Mouse (Mus musculus): ENCODE measurements at regions not wholly inside any gene's neighbourhood (a gene's known extent, or its start where the extent isn't known, plus 50 kb on each side); places are given as distances from the start of the nearest gene placed in this dataset.

DNA sequence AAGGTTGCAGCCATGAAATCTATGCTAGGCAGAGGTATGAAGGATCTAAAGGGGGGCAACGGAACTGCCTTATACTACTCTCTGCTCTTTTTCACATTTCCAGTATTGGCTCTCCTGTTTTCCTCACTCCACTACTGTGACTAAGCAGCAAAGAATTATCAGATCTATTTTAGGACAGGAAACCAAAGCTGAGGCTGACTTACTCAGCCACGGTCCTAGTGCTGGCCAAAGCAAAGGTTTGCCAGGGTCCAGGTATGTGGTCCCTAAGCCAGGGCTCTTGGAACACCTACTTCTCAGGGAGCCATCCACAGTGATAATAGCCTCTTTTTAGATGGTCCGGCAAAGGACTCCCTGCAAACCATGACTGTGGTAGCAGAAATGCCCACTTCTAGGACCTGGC lies 195.6 kb upstream of the Gm21798 start:
- H3K4me3 ChIP-seq (ENCODE audit: control insufficient read depth in 1 of 2, insufficient read depth in 1 of 2, low read depth in 2 of 2, low read length in 2 of 2), result no peak overlapping the region
- H3K79me2 ChIP-seq (ENCODE audit: control insufficient read depth, insufficient read depth, low read length, poor library complexity), result no peaks in the 10 kb centered on the region
- H3K9ac ChIP-seq (ENCODE audit: control insufficient read depth, low read depth, low read length, poor library complexity, severe bottlenecking), result no peak overlapping the region
- no peaks in the 10 kb centered on the region for H3K4me1 ChIP-seq (ENCODE audit: control insufficient read depth in 1 of 2, insufficient read depth in 2 of 2, low read length in 2 of 2)
- no peaks in the 10 kb centered on the region for H3K36me3 ChIP-seq (ENCODE audit: control insufficient read depth in 1 of 2, insufficient read depth in 2 of 2, low read length in 2 of 2)
- no peak overlapping the region for H3K27ac ChIP-seq (ENCODE audit: control insufficient read depth, low read depth, low read length)
- TF ChIP-seq ZMIZ1 (IDR thresholded peaks at IDR 0.05; ENCODE audit: low read depth, low read length), result no peak
- TF ChIP-seq TBP (IDR thresholded peaks at IDR 0.05; ENCODE audit: low read depth, low read length), result no peak
- no peak for TF ChIP-seq MAX (IDR thresholded peaks at IDR 0.05; ENCODE audit: low read length)
- TF ChIP-seq CTCF (IDR thresholded peaks at IDR 0.05 in 2 of 3, conservative IDR thresholded peaks at IDR 0.05 in 1 of 3; ENCODE audit: control insufficient read depth in 1 of 3, insufficient read depth in 1 of 3, low read depth in 2 of 3, low read length in 3 of 3, poor library complexity in 1 of 3, severe bottlenecking in 1 of 3), result no peak
- no peak for TF ChIP-seq CHD1 (IDR thresholded peaks at IDR 0.05; ENCODE audit: low read depth, low read length)
- TF ChIP-seq MAZ (IDR thresholded peaks at IDR 0.05; ENCODE audit: low read depth, low read length), result no peak
- TF ChIP-seq JUND (IDR thresholded peaks at IDR 0.05; ENCODE audit: low read depth, low read length), result no peak
- no peak for TF ChIP-seq USF2 (IDR thresholded peaks at IDR 0.05; ENCODE audit: borderline replicate concordance in 1 of 2, insufficient read depth in 1 of 2, low read depth in 1 of 2, low read length in 2 of 2)
- no peak for TF ChIP-seq ZKSCAN1 (IDR thresholded peaks at IDR 0.05; ENCODE audit: low read depth, low read length)
- TF ChIP-seq POLR2A (IDR thresholded peaks at IDR 0.05; ENCODE audit: control insufficient read depth in 1 of 2, insufficient read depth in 1 of 2, low read depth in 1 of 2, low read length in 2 of 2, poor library complexity in 1 of 2), result no peak
- TF ChIP-seq GABPA (IDR thresholded peaks at IDR 0.05; ENCODE audit: low read depth, low read length), result no peak
- TF ChIP-seq NELFE (IDR thresholded peaks at IDR 0.05; ENCODE audit: low read depth, low read length), result no peak
- TF ChIP-seq RCOR1 (IDR thresholded peaks at IDR 0.05; ENCODE audit: low read depth, low read length), result no peak
- no peak for TF ChIP-seq KAT2A (conservative IDR thresholded peaks at IDR 0.05; ENCODE audit: low read depth, low read length)
- no peak for TF ChIP-seq CHD2 (IDR thresholded peaks at IDR 0.05; ENCODE audit: low read length)
- TF ChIP-seq POLR2AphosphoS2 (IDR thresholded peaks at IDR 0.05; ENCODE audit: low read length), result no peak
- no peak for TF ChIP-seq TAL1 (IDR thresholded peaks at IDR 0.05; ENCODE audit: low read length)
- TF ChIP-seq USF1 (IDR thresholded peaks at IDR 0.05; ENCODE audit: low read depth, low read length), result no peak
- no peak for TF ChIP-seq BHLHE40 (IDR thresholded peaks at IDR 0.05; ENCODE audit: borderline replicate concordance, low read depth, low read length)
- TF ChIP-seq RAD21 (IDR thresholded peaks at IDR 0.05; ENCODE audit: low read depth, low read length), result no peak
- no peaks in the 10 kb centered on the region for H3K9me3 ChIP-seq (replicated peaks; ENCODE audit: insufficient read depth, low read length)
- no peak for DNase-seq (ENCODE audit: low read depth, low spot score)
- no peaks in the 10 kb centered on the region for H3K27me3 ChIP-seq (ENCODE audit: control insufficient read depth in 1 of 2, insufficient read depth in 2 of 2, low read length in 2 of 2)

DNA sequence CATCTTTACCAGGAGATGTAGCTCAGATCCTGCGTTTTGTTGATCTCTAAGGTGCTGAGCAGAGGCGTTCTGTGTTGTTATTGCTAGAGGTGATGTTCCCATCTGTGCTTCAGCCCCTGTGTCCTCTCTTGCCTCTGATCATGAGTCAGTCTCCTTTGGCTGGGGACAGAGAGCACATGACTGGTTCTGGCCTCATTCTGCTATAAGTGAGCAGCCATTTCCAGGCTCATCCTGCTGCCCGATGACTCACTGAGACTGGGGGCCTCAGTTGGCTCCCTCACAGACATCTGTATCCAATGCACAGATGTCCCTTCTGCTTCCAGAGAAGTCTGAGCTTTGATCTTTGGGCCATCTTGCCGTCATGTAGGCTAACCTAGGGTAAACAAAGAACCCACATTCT lies 194.9 kb upstream of the Gm21798 start:
- Histone ChIP-seq H3K27ac (ENCODE audit: control insufficient read depth, low read depth, low read length) (no peak overlapping the region), H3K79me2 (ENCODE audit: control insufficient read depth, insufficient read depth, low read length, poor library complexity) (no peaks in the 10 kb centered on the region; the same call in 1 of the 2 replicates), H3K27me3 (ENCODE audit: control insufficient read depth in 1 of 2, insufficient read depth in 2 of 2, low read length in 2 of 2) (no peaks in the 10 kb centered on the region), H3K9ac (ENCODE audit: control insufficient read depth, low read depth, low read length, poor library complexity, severe bottlenecking) (no peak overlapping the region), H3K4me1 (ENCODE audit: control insufficient read depth in 1 of 2, insufficient read depth in 2 of 2, low read length in 2 of 2) (no peaks in the 10 kb centered on the region), H3K4me3 (ENCODE audit: control insufficient read depth in 1 of 2, insufficient read depth in 1 of 2, low read depth in 2 of 2, low read length in 2 of 2) (no peak overlapping the region), H3K36me3 (ENCODE audit: control insufficient read depth in 1 of 2, insufficient read depth in 2 of 2, low read length in 2 of 2) (no peaks in the 10 kb centered on the region), H3K9me3 (replicated peaks; ENCODE audit: insufficient read depth, low read length) (no peaks in the 10 kb centered on the region)
- DNase-seq (ENCODE audit: low read depth, low spot score), result no peak
- TF ChIP-seq CTCF (IDR thresholded peaks at IDR 0.05 in 2 of 3, conservative IDR thresholded peaks at IDR 0.05 in 1 of 3; ENCODE audit: control insufficient read depth in 1 of 3, insufficient read depth in 1 of 3, low read depth in 2 of 3, low read length in 3 of 3, poor library complexity in 1 of 3, severe bottlenecking in 1 of 3), result no peak
- TF ChIP-seq MXI1 (IDR thresholded peaks at IDR 0.05; ENCODE audit: low read depth, low read length), result no peak
- no peak for TF ChIP-seq BHLHE40 (IDR thresholded peaks at IDR 0.05; ENCODE audit: borderline replicate concordance, low read depth, low read length)
- no peak for TF ChIP-seq SMC3 (IDR thresholded peaks at IDR 0.05; ENCODE audit: low read depth, low read length)
- TF ChIP-seq CHD1 (IDR thresholded peaks at IDR 0.05; ENCODE audit: low read depth, low read length), result no peak
- no peak for TF ChIP-seq GATA1 (IDR thresholded peaks at IDR 0.05; ENCODE audit: low read depth, low read length)
- TF ChIP-seq ELF1 (IDR thresholded peaks at IDR 0.05; ENCODE audit: low read depth, low read length), result no peak
- no peak for TF ChIP-seq NELFE (IDR thresholded peaks at IDR 0.05; ENCODE audit: low read depth, low read length)
- no peak for TF ChIP-seq JUND (IDR thresholded peaks at IDR 0.05; ENCODE audit: low read depth, low read length)
- no peak for TF ChIP-seq ETS1 (IDR thresholded peaks at IDR 0.05; ENCODE audit: low read depth, low read length)
- no peak for TF ChIP-seq USF2 (IDR thresholded peaks at IDR 0.05; ENCODE audit: borderline replicate concordance in 1 of 2, insufficient read depth in 1 of 2, low read depth in 1 of 2, low read length in 2 of 2)
- TF ChIP-seq ZNF384 (IDR thresholded peaks at IDR 0.05; ENCODE audit: low read depth, low read length), result no peak

Measured in MEL (cell line).